Mouse (Mus musculus) liver (tissue): ENCODE measurements at regions not wholly inside any gene's neighbourhood (a gene's known extent, or its start where the extent isn't known, plus 50 kb on each side); places are given as distances from the start of the nearest gene placed in this dataset.
A peak's percentile ranks its signal among the peaks of the same experiment; 100 is the strongest.

ENCODE experiments used
- DNase-seq: peaks from one replicate; pipeline ENCODE4 v3.0.0-alpha.2; 2020; ENCODE audit warnings: mixed read lengths

DNA sequence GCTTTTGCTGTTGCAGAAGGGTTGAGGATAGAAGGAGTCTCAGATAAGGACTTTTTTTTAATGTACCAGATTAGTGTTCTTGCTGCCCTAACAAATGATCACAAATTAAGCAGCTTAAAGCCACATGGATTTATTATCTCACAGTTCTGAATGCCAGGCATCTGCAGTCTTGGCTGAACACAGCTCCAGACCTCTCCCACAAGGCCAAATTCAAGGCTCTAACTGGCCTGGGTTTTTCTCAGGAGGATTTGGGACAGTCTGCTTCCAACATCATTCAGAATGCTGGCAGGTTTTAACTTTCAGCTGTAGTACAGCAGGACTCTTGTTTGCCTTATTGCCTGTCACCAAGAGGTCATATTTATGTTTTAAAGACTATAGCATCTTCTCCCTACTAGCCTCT lies 329.7 kb upstream of the Chrm2 start:
- DNase-seq: no peak

DNA sequence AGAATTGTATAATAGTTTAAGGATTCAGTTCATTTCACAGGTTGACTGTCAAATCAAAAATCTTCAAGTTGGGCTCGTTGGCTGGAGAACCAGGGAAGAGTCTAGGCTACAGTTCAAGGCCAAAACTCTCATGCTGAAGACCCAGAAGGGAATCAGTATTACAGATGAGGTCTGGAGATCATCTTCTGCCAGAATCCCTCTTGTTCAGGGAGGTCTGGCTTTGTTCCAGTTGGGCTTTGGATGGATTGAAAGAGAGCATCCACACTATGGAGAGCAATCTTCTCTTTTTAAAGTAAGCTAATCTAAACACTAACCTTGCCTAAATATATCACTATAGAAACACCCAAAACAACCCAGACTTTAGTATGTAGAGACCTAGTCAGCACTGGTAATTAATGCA lies 327.5 kb upstream of the Chrm2 start:
- no peak for DNase-seq

DNA sequence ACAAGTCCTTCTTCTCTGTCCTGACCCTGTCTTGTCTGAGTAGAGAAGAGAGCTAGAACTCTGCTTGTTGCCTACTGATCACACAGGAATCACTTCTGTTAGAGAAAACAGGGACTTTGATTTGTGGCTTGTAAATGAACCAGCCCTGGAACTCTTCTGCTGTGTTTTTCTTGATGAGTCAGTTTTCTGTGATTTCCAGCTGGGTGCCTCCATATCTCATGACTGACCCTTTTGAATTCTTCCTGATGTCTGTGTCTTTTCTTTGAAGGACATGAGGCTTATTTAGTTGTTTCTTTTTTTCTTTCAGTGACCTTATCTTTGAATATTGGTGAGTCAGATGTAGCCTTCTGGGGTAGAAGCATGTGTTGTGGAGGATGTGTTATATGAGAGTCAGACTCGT lies 323.0 kb upstream of the Chrm2 start:
- DNase-seq: no peak

DNA sequence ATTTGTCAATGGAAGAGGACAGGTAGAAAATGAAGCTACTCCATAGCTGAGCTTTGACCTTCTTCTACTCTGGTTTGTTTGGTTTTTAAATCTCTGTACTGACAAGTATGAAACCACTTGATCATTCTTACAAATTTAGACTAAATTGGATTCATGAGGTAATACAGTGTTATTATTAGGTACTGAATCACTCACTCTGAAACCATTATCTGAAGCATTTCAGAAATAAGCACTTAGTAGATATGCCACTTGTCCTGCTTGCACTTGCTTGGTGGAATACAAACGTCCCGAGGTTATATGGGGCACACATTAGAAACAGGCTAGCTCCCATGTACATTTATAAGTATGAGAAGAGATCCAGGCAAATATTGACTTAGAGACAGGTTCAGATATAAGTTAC lies 319.2 kb upstream of the Chrm2 start:
- no peak for DNase-seq

DNA sequence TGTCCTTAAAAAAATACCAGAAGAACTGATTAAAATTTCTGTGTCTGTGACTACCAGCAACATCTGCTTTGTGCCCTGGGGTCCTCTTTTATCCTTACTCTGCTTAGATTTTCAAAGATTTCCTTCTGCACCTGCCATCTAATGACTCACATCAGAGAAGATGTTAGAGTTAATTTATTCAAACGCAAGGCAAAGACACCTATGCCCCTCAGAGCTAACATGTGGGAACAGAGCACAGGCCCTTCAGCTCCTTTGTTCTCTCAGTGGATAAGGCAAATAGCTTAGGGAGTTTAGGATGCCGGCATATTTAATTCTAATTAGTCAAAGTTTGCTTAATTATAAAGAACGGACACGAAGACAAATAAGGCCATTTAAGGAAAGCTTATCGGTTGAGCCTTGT lies 308.3 kb upstream of the Chrm2 start:
- no peak for DNase-seq

DNA sequence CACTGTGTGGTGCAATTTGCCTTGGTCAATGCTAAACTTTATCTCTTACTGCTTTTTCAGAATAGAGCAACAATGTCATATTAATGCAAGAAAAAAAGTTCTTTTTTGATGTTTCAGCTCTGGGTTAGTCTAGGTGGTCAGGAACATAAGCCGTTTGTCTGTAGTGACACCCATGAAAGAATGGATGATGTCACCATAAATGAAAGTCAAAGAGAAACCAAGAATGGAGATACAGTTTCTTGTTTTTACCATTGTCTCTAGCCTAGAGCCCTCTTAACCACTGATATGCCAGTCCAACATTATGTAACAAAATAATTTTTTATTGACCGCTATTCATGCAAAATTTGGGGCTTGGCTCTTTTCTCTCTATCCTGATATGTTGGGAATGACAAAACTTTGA lies 294.3 kb upstream of the Chrm2 start:
- no peak for DNase-seq

DNA sequence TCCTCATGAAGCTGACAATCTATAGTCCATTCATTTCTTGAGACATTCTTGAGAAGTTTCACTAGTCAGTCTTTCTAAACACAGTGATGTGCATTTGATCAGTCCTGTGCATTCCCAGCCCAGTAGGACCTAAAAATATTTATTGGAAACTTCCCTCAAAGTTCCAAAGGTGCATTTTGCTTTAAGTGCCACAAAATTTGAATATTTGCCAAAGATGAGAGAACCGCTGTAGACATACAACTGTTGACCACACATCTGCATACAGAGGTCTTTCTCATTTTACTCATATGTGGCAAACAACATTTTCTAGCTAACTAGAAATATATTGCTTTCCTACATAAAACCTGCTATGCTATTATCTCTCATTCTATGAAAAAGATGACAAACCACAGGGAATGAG lies 293.8 kb upstream of the Chrm2 start:
- DNase-seq: no peak

DNA sequence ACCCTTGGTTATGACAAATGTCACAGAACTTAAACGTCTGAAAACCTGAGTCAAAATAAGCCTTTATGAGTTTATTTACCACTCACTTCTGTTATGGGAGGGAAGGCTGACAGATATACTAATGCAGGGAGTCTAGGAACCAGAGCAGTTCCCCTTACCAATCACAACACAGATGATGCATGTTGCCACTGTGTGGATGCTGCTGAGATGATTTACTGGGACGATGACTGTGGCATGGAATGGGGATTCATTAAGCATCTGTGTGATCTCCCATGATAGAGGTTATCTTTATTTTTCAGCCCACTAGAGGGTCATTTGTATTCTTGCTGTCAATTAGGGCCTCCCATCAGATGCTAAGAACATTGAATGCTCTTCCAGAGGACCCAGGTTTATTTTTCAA lies 290.5 kb upstream of the Chrm2 start:
- no peak for DNase-seq

DNA sequence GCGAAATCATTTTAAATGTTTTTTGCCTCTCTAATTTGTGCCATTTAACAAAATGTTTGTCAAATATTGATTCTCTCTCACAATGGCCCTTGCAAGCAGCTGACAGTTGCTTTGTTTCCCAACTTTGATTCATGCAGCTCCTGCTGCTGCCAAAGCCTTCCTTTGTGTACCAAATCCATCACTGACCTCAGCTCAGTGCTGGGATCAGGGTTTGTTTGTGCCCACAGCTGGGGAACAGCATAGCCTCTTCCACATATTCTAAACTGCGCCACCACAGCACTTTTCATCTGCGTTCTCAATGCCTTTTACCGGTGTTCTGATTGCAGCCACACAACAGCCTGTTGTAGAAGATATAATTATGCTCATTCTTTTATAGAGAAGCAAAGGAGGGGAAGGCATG lies 289.7 kb upstream of the Chrm2 start:
- no peak for DNase-seq

DNA sequence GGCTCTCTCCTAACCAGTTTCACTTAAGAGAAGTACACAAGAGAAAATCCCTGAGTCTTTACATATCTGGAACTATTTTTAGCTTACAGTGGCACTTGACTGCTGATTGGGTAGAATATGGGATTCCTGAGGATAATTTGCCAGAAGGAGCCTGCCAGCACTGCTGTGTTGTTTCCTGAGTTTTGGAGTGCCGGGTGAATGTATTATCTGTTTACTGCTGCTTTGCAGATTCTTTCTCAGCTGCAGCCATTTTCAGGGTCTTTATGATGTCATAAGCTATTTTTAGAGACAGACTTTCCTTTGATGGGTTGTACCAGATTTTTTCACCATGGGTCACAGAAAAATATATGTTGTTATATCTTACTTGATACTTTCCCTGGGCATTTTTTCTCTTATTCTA lies 279.1 kb upstream of the Chrm2 start:
- DNase-seq: no peak

DNA sequence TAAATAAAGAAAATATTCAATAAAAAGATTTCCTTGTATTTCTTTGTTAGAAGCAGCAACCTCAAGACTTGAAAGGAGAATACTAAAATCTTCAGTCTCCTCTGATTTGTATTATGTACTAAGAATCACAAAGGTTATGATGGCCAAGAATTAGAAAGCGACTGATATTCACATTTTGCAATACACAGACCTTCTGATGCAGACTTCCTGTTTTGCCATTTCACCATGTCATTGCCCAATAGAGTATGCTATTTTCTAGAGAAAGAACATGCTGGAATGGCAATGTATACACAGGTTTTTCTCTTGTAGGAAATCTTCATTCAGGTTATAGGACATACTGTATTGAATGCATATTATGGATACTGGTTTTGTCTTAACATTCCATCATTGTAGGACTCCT lies 250.7 kb upstream of the Chrm2 start:
- DNase-seq: no peak

DNA sequence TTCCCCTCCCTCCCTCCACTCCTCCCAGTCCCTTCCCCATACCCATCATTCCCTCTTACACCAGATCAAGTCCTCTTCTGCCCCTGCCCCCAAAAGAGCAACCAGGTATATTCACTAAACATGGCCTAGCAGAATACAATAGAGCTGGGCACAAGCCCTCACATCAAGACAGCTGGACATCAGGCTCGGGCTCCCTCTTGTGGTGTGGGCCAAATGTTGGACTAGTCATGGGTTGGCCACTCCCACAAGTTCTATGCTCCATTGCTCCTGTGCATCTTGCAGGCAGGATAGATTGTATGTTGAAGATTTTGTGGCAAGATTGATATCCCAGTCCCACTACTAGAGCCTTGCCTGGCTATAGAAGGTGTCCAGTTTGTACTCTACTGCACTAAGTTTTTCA lies 240.6 kb upstream of the Chrm2 start:
- DNase-seq: no peak

DNA sequence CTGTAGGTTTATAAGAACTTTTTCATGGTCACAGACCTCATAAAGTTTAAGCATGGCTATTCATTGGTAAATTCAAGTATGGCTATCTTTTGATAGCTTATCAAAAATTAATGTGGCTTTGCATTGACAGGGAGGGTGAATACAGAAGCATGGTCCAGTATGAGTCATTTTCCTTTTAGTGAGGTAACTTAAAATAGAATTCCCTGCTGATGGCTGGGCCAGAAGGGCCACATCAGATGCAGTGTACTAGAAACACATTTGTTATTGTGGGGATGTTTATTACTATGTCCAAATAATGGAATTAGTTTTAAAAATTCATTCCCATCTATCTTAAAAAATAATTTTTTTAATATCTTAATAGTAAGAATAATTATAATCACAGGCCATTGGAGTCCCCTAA lies 213.4 kb upstream of the Chrm2 start:
- no peak for DNase-seq

DNA sequence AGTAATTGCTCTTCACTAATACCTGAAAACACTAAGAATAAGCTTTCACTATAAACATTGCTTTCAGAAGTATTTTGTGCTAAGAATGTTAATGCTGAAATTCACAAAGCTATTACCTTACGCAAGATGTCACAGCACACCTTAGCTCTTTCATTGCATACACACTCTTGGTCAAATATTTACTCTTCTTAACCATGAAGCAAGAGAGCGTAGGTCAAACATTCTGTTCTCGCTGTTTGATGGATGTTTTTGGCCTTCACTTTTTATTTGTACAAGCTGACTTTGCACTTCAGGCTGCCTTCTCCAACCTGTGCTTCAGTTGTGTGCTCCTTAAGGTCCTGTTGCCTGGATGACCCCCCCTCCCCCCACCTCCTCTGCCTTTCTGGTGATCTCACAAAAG lies 212.8 kb upstream of the Chrm2 start:
- peak; percentile 5 for DNase-seq

DNA sequence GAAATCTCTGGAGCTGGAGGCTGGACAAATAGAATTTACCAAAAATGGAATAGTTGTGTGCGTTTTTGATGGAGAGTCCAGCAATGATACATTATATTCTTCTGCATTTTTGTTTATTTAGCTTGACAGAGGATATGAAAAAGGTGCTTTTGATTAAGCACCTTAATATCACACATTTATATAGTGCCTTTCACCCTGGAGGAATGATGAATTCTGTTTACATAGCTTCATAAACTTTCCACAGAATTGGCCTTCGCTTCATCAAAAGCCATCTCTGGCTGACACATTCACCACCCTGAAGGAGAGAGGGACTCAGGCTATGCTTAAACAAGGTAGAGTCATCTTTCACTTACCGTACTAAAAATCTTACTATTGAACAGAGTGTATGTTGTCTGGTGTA lies 208.0 kb upstream of the Chrm2 start:
- no peak for DNase-seq

DNA sequence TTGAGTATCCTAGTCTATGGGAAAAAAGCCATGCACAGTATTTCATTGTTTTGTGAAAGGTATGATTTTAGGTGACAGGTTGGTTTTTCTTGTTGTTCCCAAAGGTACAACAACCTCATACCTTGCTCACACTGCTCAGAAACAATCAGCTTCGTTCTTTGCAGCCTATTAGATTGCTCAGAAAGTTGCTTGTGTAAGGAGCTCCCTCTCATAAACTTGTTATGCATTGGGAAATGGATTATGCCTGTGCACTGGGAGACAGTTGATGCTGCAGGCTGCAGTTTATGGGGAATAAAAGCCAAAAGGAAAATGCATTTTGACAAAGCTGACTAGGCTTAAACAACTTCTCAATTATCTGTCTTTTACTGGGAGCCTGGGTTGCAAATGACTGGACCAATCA lies 205.2 kb upstream of the Chrm2 start:
- no peak for DNase-seq

DNA sequence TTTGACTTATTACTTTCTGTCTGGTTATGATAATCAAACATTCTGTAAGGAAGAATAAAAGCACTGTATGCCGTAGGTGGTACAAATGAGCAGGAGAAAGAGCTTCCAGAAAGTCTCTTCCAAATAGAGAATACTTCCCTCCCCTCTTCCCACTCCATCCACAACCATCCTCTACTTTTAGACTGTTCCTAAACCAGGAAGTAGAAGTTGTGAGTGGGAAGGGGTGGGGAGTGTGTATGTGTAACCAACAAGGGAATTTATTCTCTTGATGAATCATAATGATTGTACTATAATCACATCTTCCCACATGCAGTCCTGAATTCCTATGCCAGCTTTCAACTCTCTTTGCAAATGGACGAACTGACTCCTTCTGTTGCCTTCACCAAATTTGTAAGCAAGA lies 181.2 kb upstream of the Chrm2 start:
- no peak for DNase-seq

DNA sequence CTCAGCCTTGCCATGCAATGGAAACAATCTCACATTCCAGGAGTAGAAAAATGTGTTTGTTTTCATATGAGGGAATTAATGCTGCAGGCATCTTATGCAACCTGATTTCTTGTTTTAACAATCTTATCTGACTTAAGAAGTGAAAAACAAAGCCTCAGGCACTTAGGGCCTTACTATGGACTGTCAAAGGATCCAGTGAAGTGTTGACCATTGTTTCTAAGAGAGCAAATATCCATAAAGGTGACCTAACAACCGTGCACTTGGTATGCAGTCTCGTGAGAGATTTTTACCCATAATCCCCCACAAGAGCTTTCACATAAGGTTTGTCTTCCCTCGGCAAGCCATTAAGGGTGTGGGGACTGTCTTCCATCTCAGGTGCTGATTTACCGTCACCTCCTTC lies 166.6 kb upstream of the Chrm2 start:
- DNase-seq: no peak

DNA sequence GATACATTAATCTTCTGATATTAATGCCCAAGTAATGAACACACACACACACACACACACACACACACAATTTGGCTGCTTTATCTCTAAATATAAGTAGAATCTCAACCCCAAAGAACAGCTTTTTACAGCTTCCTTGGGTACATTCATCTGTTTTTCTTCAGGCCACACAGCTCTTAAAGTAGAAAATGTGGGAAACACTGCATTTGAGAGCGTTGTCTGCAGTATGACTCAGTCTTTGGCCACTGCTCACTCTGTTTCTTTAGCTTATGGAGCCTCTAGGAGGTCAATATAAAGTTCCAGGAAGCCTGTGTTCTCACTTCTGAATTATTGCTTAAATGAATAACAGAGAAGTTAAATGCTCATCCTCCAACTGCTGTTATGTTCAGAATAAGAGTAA lies 153.4 kb upstream of the Chrm2 start:
- DNase-seq: no peak

DNA sequence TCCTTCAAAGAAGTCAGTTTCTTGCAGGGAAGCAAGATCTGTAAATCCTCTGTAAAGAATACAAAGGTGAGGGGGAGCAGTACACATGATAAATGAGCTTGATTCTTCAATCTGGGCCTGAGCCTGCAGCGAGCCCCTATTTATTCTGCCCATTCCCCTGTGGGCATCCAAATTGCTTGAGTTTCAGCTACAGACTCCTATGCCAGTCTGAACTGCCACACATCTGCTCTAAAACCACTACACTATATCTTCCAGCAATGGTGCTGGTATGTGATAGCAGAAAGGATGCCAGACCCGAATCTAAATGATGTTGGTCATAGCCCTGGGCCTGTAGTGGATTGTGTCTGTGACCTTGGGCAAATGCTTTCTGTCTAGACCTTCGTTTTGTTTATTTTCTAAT lies 140.9 kb upstream of the Chrm2 start:
- DNase-seq: no peak

DNA sequence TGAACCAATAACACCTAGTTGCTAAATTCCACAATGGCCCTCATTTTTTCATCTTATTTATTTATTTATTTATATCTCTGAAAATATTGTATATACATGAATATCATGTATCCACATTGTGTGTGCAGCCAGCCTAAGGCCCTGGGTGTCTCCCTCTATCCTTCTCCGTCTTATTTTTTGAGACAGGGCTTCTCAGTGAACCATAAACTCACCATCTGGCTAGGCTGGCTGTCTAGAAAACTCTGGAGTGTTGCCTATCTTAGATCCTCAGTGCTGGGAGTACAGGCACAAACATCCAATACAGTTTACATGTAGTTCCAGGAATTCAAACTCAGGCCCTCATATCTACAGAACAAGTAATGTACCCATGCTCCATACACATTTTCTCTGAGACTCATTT lies 139.7 kb upstream of the Chrm2 start:
- no peak for DNase-seq

DNA sequence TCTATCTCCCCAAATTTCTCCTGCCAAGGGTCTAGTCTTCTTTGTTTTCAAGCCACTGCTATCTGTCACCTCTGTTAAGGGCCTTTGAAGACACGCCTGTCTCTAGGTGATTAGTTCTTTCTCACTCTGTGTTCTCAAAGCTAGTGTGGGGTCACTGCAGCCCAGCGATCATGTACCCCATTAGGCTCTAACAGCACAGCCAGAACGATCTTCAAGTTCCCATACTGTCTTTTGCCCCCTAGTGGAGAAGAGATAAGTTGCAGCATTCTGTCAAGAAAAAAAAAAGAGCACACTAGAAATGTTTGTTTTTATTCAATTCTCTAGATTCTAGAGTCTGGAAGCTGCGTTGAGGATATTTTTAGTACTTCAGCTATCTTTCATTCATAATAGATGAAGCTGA lies 138.8 kb upstream of the Chrm2 start:
- DNase-seq: no peak

DNA sequence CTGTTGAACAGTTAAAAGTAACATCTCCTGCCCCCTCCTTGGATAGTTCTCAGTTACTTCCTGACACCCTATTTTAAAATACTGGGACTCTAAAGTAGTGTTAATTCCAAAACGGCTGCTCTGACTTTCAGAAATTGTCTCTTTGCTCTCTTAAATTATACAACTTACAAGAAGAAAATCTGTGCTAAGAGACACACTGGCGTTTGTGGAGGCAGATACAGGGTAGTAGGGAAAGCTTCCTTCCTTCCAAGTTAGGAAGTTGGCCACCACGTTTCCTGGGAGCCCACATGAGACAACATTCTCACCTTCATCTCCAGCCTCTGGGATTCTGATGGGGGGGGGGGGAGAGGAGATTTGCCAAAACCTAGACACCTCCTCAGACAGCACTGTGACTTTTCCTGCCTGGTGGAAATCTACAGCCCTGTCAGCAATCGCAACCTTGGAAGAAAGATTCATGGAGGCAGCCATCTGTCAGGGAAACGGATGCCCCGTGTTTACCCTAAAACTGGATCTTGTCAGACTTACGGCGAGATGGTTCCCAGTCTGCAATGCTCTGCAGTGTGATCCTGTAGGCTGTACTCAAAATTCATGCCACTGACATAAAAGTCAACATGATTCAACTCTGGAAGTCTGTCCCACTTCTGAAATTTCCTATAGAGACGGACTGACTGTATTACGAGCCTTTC lies 121.0 kb upstream of the Chrm2 start:
- DNase-seq: no peak

DNA sequence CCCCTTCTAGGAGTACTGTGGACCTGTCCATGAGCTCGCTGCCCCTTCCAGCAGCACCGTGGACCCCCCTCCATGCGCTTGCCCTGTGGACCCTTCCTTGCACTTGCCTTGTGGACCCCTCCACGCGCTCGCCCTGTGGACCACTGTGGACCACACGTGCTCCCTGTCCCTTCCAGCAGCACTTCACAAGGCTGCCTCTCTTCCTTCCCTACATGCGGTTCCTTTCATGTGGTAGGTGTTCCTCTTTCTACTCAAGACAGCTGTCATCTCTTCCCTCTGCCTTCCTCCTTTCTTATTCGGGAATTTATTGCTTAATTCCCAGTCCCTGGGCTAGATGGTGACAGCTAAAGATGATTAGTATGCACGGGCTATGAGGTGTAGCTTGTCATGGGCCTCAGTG lies 101.2 kb upstream of the Chrm2 start:
- no peak for DNase-seq

DNA sequence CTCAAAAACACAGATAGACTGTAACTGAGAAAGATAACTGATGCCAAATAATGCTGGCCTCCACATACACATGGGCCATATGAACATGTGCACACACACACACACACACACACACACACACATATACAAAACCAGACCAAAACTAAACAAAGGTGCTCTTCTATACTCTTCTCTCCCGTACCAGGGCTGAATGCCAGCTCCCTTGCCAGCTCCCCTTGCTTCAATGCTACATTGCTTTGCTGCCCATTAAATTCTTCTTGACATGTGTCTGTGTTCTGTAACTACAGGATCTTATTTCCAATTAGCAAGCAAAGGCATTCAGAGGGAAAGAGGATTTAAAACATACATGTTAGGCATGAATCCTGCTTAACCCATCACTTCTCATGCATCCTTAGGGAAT lies 74.3 kb upstream of the Chrm2 start:
- no peak for DNase-seq
